Mouse (Mus musculus): ENCODE measurements around the gene Hhat. TPM values are rescaled to one million over a fixed set of nuclear protein-coding genes. Genes with fewer than 3 reads are reported as not detected.

The Hhat gene
- polyA plus RNA-seq, 1 experiment = 3.4 TPM

DNA sequence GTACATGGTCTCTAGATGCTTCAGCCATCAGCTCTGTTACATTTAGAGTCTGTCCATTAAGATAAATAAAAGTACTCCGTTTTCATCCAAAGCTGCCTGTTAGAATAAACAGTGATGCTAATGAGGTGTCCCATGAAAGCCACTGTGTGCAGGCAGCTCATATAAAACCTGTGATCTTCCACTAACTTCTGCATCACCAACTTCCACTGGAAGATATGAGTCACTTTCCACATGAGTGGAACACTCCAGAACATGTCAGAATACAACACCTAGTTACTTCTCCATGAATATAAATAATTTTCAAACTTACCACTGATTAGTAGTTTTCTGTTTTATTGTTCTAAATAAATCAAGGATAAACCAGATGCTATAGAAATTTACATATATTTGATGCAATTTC, 234.6 kb downstream of the Hhat start:
- H3K27ac ChIP-seq (ENCODE audit: insufficient read depth, low read length) = no peak overlapping the region
- no peak overlapping the region for H3K4me3 ChIP-seq (ENCODE audit: extremely low read depth, insufficient read depth, insufficient read length)
- TF ChIP-seq POLR2A (IDR thresholded peaks at IDR 0.05; ENCODE audit: low read depth, low read length) = no peak
- TF ChIP-seq CTCF (IDR thresholded peaks at IDR 0.05; ENCODE audit: extremely low read depth, insufficient read depth, insufficient read length, insufficient replicate concordance) = no peak
- 81% methylated on average over 1 of the region's 1 CpGs for WGBS
- H3K4me1 ChIP-seq (ENCODE audit: control insufficient read depth, insufficient read depth, insufficient read length) = peaks cover 3% of the 10 kb centered on the region; the same call in 1 of the 2 replicates
- no peaks in the 10 kb centered on the region for H3K36me3 ChIP-seq (ENCODE audit: control insufficient read depth, insufficient read depth, low read length)
- H3K27me3 ChIP-seq (ENCODE audit: control insufficient read depth, insufficient read depth, low read length) = no peaks in the 10 kb centered on the region
- no peak for DNase-seq (ENCODE audit: low read depth in 1 of 2, low spot score in 2 of 2)

DNA sequence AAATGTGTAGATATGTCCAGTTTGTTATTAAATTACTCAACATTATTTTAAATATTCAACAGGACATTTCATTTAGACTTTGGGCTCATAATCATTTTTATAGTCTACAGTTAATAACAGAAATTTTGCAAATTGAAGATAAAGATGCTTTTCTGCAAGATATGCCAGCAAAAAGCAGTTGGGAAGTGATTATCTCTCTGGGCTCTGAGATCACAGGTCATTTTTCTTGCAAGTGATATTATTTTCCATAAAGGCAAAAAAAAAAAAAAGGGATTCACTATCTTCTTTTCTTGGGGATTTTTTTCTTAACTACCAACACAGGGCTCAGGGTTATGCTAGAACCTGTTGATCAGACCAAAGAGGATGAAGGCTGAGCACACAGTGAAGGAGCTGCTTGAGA, 238.0 kb downstream of the Hhat start:
- no peaks in the 10 kb centered on the region for H3K36me3 ChIP-seq (ENCODE audit: control insufficient read depth, insufficient read depth, low read length)
- no peak for DNase-seq (ENCODE audit: low read depth in 1 of 2, low spot score in 2 of 2)
- peaks cover 3% of the 10 kb centered on the region; the same call in 1 of the 2 replicates for H3K4me1 ChIP-seq (ENCODE audit: control insufficient read depth, insufficient read depth, insufficient read length)
- no peak overlapping the region for H3K27ac ChIP-seq (ENCODE audit: insufficient read depth, low read length)
- TF ChIP-seq CTCF (IDR thresholded peaks at IDR 0.05; ENCODE audit: extremely low read depth, insufficient read depth, insufficient read length, insufficient replicate concordance) (no peak), POLR2A (IDR thresholded peaks at IDR 0.05; ENCODE audit: low read depth, low read length) (no peak)
- H3K27me3 ChIP-seq (ENCODE audit: control insufficient read depth, insufficient read depth, low read length) = no peaks in the 10 kb centered on the region
- H3K4me3 ChIP-seq (ENCODE audit: extremely low read depth, insufficient read depth, insufficient read length) = no peak overlapping the region

DNA sequence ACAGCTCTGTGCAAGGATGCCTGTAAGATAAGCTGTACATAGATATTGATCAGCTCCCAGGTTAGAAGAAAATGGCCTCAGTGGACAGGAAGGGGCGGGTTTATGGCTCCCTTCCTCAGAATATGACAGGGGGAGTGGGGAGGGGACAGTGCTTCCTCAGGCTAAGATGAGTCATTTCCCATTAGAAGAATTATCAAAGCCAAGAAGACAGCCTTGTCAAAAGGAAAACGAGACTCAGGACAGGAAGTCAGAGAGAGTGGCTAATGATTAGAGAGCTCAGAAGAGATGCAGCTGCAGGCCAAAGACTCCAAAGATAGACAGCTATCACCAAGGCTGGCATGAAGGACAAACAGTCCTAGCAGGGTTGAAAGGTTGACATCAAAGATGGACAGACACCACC, 238.8 kb downstream of the Hhat start:
- Histone ChIP-seq H3K4me1 (ENCODE audit: control insufficient read depth, insufficient read depth, insufficient read length) (peaks cover 3% of the 10 kb centered on the region; the same call in 1 of the 2 replicates), H3K27ac (ENCODE audit: insufficient read depth, low read length) (no peak overlapping the region)

DNA sequence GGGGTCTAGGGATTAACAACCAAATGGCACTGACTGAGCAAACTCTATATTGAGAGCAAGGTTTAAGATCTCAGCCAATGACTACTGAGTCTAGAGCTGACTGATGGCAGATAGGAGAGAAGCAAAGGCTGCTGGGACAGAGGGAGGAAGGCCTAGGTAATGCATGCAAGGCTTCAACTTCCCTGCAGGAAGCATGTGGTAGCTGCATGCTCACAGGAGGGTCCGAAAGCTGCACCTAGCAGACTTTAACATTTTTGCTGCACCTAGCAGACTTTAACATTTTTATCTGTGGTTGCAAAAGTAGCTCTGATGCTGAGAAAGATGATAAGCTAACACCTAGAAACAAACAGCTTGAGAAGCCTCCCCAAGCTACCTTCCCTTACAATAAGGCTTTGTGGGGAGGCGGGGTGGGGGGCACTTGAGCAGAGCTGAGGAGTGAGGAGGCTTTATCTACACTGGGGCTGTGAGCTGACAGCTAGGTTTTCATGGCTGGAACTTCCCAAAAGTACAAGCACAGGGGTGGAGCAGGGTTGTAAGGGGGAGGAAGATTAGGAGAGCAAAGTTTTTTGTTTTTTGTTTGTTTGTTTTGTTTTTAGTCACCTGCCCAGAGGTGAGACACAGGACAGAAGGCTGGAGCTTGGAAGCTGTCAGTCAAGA, 239.4 kb downstream of the Hhat start:
- no peak overlapping the region for H3K27ac ChIP-seq (ENCODE audit: insufficient read depth, low read length)
- TF ChIP-seq POLR2A (IDR thresholded peaks at IDR 0.05; ENCODE audit: low read depth, low read length) = no peak
- no peak for TF ChIP-seq CTCF (IDR thresholded peaks at IDR 0.05; ENCODE audit: extremely low read depth, insufficient read depth, insufficient read length, insufficient replicate concordance)
- no peak for DNase-seq (ENCODE audit: low read depth in 1 of 2, low spot score in 2 of 2)
- no peak overlapping the region for H3K4me3 ChIP-seq (ENCODE audit: extremely low read depth, insufficient read depth, insufficient read length)
- H3K27me3 ChIP-seq (ENCODE audit: control insufficient read depth, insufficient read depth, low read length) = no peaks in the 10 kb centered on the region
- H3K4me1 ChIP-seq (ENCODE audit: control insufficient read depth, insufficient read depth, insufficient read length) = peaks cover 3% of the 10 kb centered on the region; the same call in 1 of the 2 replicates
- 71% methylated on average over 2 of the region's 2 CpGs for WGBS
- no peaks in the 10 kb centered on the region for H3K36me3 ChIP-seq (ENCODE audit: control insufficient read depth, insufficient read depth, low read length)

More for the DNA sequence above, 238.8 kb downstream of the Hhat start:
- no peak for DNase-seq (ENCODE audit: low read depth in 1 of 2, low spot score in 2 of 2)
- Histone ChIP-seq H3K36me3 (ENCODE audit: control insufficient read depth, insufficient read depth, low read length) (no peaks in the 10 kb centered on the region), H3K4me3 (ENCODE audit: extremely low read depth, insufficient read depth, insufficient read length) (no peak overlapping the region), H3K27me3 (ENCODE audit: control insufficient read depth, insufficient read depth, low read length) (no peaks in the 10 kb centered on the region)
- 27% methylated on average over 2 of the region's 2 CpGs for WGBS
- TF ChIP-seq CTCF (IDR thresholded peaks at IDR 0.05; ENCODE audit: extremely low read depth, insufficient read depth, insufficient read length, insufficient replicate concordance) (no peak), POLR2A (IDR thresholded peaks at IDR 0.05; ENCODE audit: low read depth, low read length) (no peak)

DNA sequence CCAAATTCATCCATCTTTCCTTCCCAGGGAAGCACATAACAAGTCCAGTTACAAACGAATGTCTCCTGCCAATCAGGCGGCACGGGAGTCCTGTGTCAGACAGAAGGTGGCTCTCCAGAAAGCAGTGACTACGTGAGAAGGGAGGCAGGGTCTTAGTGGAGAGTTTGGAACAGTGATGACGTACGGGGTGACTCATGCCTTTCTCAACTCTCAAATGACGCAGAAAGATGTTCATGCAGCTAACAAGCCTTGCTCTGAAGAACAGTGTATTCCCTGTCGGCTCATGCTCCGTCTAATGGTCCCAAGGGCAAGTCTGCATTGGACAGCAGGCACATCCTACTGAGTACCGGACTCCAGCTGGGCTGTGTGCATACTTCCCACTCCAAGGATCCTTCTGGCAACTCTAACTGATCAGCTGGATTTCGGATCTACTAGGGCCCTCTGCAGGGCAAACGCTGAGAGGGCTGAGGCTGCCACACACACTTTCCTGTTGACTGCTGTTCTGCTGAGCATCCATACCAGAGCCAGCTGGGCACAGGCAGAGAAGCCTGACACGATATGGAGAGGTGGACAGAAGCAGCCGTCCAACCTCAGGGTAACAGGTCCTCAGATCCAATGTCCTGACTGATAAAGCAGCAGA, 245.2 kb downstream of the Hhat start:
- no peak for DNase-seq (ENCODE audit: low read depth in 1 of 2, low spot score in 2 of 2)
- WGBS = 87% methylated on average over 14 of the region's 14 CpGs
- no peaks in the 10 kb centered on the region for H3K36me3 ChIP-seq (ENCODE audit: control insufficient read depth, insufficient read depth, low read length)
- H3K4me1 ChIP-seq (ENCODE audit: control insufficient read depth, insufficient read depth, insufficient read length) = no peaks in the 10 kb centered on the region
- no peak for TF ChIP-seq CTCF (IDR thresholded peaks at IDR 0.05; ENCODE audit: extremely low read depth, insufficient read depth, insufficient read length, insufficient replicate concordance)
- no peak for TF ChIP-seq POLR2A (IDR thresholded peaks at IDR 0.05; ENCODE audit: low read depth, low read length)
- no peak overlapping the region for H3K4me3 ChIP-seq (ENCODE audit: extremely low read depth, insufficient read depth, insufficient read length)
- H3K27ac ChIP-seq (ENCODE audit: insufficient read depth, low read length) = no peak overlapping the region
- H3K27me3 ChIP-seq (ENCODE audit: control insufficient read depth, insufficient read depth, low read length) = no peaks in the 10 kb centered on the region

DNA sequence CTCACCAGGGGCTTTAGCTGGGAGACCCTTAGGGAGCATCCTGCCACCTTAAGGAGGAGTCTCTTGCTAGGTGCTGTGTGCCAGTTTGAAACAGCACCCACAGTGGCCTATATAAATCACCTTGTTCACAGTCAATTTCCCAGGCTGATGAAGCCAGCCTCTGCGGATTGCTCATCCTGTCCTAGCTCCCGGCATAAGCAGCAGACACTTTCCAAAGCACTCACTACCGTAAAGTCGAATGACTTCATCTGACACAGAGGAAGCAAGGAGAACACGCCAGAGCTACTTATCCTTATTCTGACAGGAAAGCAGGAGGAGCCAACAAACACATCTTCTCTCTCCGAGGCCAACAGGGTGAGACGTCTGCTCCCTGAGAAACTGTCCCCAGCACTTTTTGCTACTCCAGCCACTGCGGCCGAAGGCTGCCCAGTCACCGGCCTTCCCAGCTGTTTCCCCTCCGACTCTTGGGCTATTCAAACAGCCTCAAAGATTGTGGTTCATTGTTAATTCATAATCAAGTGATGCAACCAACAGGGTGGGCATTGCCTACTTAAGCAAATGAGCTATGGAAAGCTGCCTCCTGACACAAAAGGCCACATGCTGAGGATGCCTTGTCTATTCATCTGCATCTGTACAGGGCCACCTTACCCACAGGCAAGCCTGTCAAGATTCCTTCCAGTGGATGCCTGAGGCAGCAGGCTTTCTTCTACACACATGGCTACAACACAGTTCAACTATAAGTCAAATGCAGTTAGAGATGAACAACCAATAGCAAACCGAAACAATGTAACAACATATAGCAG, 248.4 kb downstream of the Hhat start:
- TF ChIP-seq CTCF (IDR thresholded peaks at IDR 0.05; ENCODE audit: extremely low read depth, insufficient read depth, insufficient read length, insufficient replicate concordance) (no peak), POLR2A (IDR thresholded peaks at IDR 0.05; ENCODE audit: low read depth, low read length) (no peak)
- 87% methylated on average over 12 of the region's 12 CpGs for WGBS

More for the DNA sequence above, 248.4 kb downstream of the Hhat start:
- DNase-seq (ENCODE audit: low read depth in 1 of 2, low spot score in 2 of 2) = no peak
- H3K4me1 ChIP-seq (ENCODE audit: control insufficient read depth, insufficient read depth, insufficient read length) = no peaks in the 10 kb centered on the region
- no peaks in the 10 kb centered on the region for H3K36me3 ChIP-seq (ENCODE audit: control insufficient read depth, insufficient read depth, low read length)
- no peak overlapping the region for H3K4me3 ChIP-seq (ENCODE audit: extremely low read depth, insufficient read depth, insufficient read length)
- no peaks in the 10 kb centered on the region for H3K27me3 ChIP-seq (ENCODE audit: control insufficient read depth, insufficient read depth, low read length)
- no peak overlapping the region for H3K27ac ChIP-seq (ENCODE audit: insufficient read depth, low read length)

Measured in spleen, adult 2 months (tissue).